ENCODE assay signal across 11 mouse cellular contexts in the genomic region with DNA sequence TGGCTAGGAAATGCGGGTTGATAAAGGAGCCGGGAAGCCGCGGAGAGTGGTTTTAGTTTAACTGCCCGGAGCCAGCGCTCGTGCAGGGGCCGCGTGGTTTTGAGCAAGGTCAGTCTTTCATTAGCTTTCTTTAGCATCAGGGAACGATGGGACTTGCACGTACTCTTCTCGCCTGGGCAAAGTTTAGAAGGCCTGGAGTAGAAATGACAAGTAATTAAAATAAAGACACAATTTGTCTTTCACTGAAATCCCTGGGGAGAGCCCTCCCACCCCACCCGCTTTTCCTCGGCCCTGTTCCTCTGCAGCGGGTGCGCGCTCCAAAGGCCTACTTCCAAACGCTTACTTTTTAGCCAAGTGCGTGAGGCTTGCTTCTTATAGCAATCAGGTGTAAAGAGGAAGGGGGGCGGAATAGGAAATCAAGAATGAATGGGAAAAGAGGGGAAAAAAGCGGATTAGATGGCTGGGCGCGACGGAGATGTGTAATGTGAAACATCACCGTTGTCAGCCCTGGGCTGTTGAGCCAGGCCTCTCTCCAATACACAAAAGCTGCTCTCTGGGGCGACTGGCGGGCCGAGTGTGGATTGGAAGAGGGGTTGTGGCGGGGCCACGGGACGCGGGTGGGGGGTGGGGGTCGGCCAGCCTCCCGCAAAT. TPM values are rescaled to one million over a fixed set of nuclear protein-coding genes. Genes with fewer than 3 reads are reported as not detected.
DNase-seq lines count a peak whose midpoint lies in the region; ATAC-seq lines count a peak whose summit lies in the region.
"Had no signal": no experiment of that assay in that cellular context is flagged by ENCODE, and none has a peak within 500 bp of the region (broad histone marks: within the 10 kb centered on the region; RNA-seq: fewer than 3 reads in every experiment).

No protein-coding gene starts in this region.

- H3K27ac ChIP-seq in hindbrain, embryonic 11.5 days (ENCODE audit: low read depth, low read length) = no peak overlapping the region
- H3K27ac ChIP-seq in hindbrain, embryonic 13.5 days = no peak overlapping the region

- under 1% methylated on average over 34 of the region's 34 CpGs for WGBS in hindbrain, embryonic 11.5 days
- under 1% methylated on average over 34 of the region's 34 CpGs for WGBS in hindbrain, embryonic 13.5 days

- H3K9me3 ChIP-seq in hindbrain, embryonic 11.5 days (ENCODE audit: control insufficient read depth, low read length) = no peaks in the 10 kb centered on the region
- no peaks in the 10 kb centered on the region for H3K9me3 ChIP-seq in hindbrain, embryonic 13.5 days

- peaks cover 85% of the 10 kb centered on the region for H3K27me3 ChIP-seq in hindbrain, embryonic 11.5 days (ENCODE audit: control insufficient read depth, insufficient read depth, low read length)
- peaks cover 92% of the 10 kb centered on the region for H3K27me3 ChIP-seq in hindbrain, embryonic 13.5 days

- DNase-seq in hindbrain, embryonic 11.5 days (ENCODE audit: low spot score) = peak; percentile 70
- DNase-seq in embryo, embryonic 11 days = peak; percentile 68
- DNase-seq in kidney, postnatal 14 days = peak; percentile 60
- peak; percentile 51 for DNase-seq in retina, embryonic 14.5 days (ENCODE audit: low spot score)
- DNase-seq in urinary bladder, postnatal 36 days (ENCODE audit: low spot score in 2 of 2) = no peak
- DNase-seq in layer of hippocampus, postnatal 14 days (ENCODE audit: low spot score in 2 of 2) = no peak
- DNase-seq: cerebellum, adult 9-11 months; gastrocnemius, postnatal 10 days had no signal

- H3K9ac ChIP-seq in hindbrain, embryonic 11.5 days (ENCODE audit: low read depth, low read length) = no peak overlapping the region
- no peak overlapping the region for H3K9ac ChIP-seq in hindbrain, embryonic 13.5 days

- ATAC-seq in hindbrain, embryonic 11.5 days (ENCODE audit: low FRiP score) = no peak
- ATAC-seq in hindbrain, embryonic 13.5 days (ENCODE audit: low FRiP score) = no peak
- ATAC-seq in frontal cortex, adult (ENCODE audit: low TSS enrichment) = no peak

- H3K4me3 ChIP-seq in hindbrain, embryonic 11.5 days (ENCODE audit: low read depth, low read length) = no peak overlapping the region
- no peak overlapping the region for H3K4me3 ChIP-seq in hindbrain, embryonic 13.5 days

- H3K4me1 ChIP-seq in hindbrain, embryonic 11.5 days (replicated peaks; ENCODE audit: control insufficient read depth, insufficient read depth, low read length) = peaks cover 9% of the 10 kb centered on the region
- H3K4me1 ChIP-seq in hindbrain, embryonic 13.5 days (replicated peaks) = peaks cover 16% of the 10 kb centered on the region

- no peak overlapping the region for H3K4me2 ChIP-seq in hindbrain, embryonic 11.5 days (replicated peaks; ENCODE audit: low read depth, low read length)
- no peak overlapping the region for H3K4me2 ChIP-seq in hindbrain, embryonic 13.5 days

- H3K36me3 ChIP-seq in hindbrain, embryonic 11.5 days (ENCODE audit: control insufficient read depth, insufficient read depth, low read length) = no peaks in the 10 kb centered on the region
- no peaks in the 10 kb centered on the region for H3K36me3 ChIP-seq in hindbrain, embryonic 13.5 days

RNA-seq across cellular contexts. Expression of a gene that starts 17.4 kb away (rescaled TPM):
- polyA plus RNA-seq in hindbrain, embryonic 11.5 days (2014; fragmentation: Nextera tagmentation; extraction: Ambion mirVana) = 2.9 and 4.9 TPM in 2 replicates
- 2.1 and 2.6 TPM in 2 replicates for polyA plus RNA-seq in hindbrain, embryonic 13.5 days (2015; fragmentation: Nextera tagmentation; extraction: Ambion mirVana)
- total RNA-seq in layer of hippocampus, postnatal 14 days (2021) = under 1 TPM in 1 of 2 experiments, not detected in 1; 0.45 TPM
- polyA plus RNA-seq: liver, adult 2 months had no signal

Comparison
In these comparisons a context has a peak if more than half of its experiments do, and no peak if none do; other contexts are left out.
1. DNase-seq: peak in hindbrain, embryonic 11.5 days (single experiment), embryo, embryonic 11 days (single experiment), kidney, postnatal 14 days (single experiment) and retina, embryonic 14.5 days (single experiment); none in urinary bladder, postnatal 36 days (0 of 2) and layer of hippocampus, postnatal 14 days (0 of 2).